Mouse (Mus musculus): Measurements from ENCODE around the gene Cenpv. TPM values are rescaled to one million over a fixed set of nuclear protein-coding genes. Genes with fewer than 3 reads are reported as not detected.

Cenpv gene
- total RNA-seq, 2 experiments from 2014 or later = 41.4 to 44.3 TPM

Other genes with a start within 250 kb of the Cenpv start
- gene Pigl, start 80.8 kb downstream of the Cenpv start, total RNA-seq (2021) = 1 to 10 TPM; 5.6 to 7.6 TPM
- 100 to 1,000 TPM; 267 to 273 TPM for gene Ncor1, start 80.7 kb downstream of the Cenpv start, total RNA-seq (2021)
- gene Ubb, start 11.9 kb upstream of the Cenpv start, total RNA-seq (2021) = 1,000 to 10,000 TPM; 1,728 to 1,830 TPM
- 10 to 100 TPM; 16.6 to 18.7 TPM for gene Trpv2, start 35.2 kb upstream of the Cenpv start, total RNA-seq (2021)
- 10 to 100 TPM; 18.0 to 20.0 TPM for gene Lrrc75a, start 109.3 kb upstream of the Cenpv start, total RNA-seq (2021)
- gene Mmgt2, start 109.4 kb upstream of the Cenpv start, total RNA-seq (2021) = 10 to 100 TPM; 18.4 to 20.2 TPM
- 10 to 100 TPM; 16.5 to 16.6 TPM for gene Zfp287, start 192.6 kb upstream of the Cenpv start, total RNA-seq (2021)
- gene Gm10428, start 213.8 kb upstream of the Cenpv start, total RNA-seq (2021) = not detected